Mouse (Mus musculus) erythroblast, embryonic 14.5 days (primary cell): Measurements from ENCODE around the gene Slc25a41.

Experiments
- GATA1 ChIP-seq: IDR thresholded peaks from 2 replicates; pipeline ENCODE4 v1.6.1; 2012; ENCODE audit warnings: low read length, inconsistent platforms, mixed read lengths
- TAL1 ChIP-seq: IDR thresholded peaks from 3 replicates; pipeline ENCODE4 v1.6.1; 2012; ENCODE audit warnings: low read length, inconsistent platforms, mixed read lengths

GRCm38 (mm10) chr17:57076916-57077315 lies 35.5 kb upstream of the Slc25a41 start:
- TF ChIP-seq GATA1 (no peak), TAL1 (no peak)
